Mouse (Mus musculus) frontal cortex, postnatal 25 days (tissue): ENCODE measurements around the gene Ubtd1.
A peak's percentile ranks its signal among the peaks of the same experiment; 100 is the strongest.

Experiments
- DNase-seq, 2 experiments: peaks; one replicate each; pipeline ENCODE4 v3.0.0; 2022; ENCODE audit warnings: low spot score in 2 of 2

The Ubtd1 gene

GRCm38 (mm10) chr19:42021681-42022541, 40.3 kb downstream of the Ubtd1 start:
- DNase-seq = no peak

- no peak for DNase-seq
These were observed 40.9 kb downstream of the Ubtd1 start for GRCm38 (mm10) chr19:42022542-42022848.

GRCm38 (mm10) chr19:42026158-42026557, 44.6 kb downstream of the Ubtd1 start:
- DNase-seq = peak; percentile 79 to 81

- DNase-seq = no peak
These were observed 49.5 kb downstream of the Ubtd1 start for GRCm38 (mm10) chr19:42031112-42031511.

GRCm38 (mm10) chr19:42033611-42034010, 52.0 kb downstream of the Ubtd1 start:
- no peak for DNase-seq

- no peak for DNase-seq
These were observed 52.7 kb downstream of the Ubtd1 start for GRCm38 (mm10) chr19:42034146-42034775.

GRCm38 (mm10) chr19:42034881-42035455, 53.4 kb downstream of the Ubtd1 start:
- no peak for DNase-seq

- peak; percentile 61 to 73 for DNase-seq
These were observed 54.1 kb downstream of the Ubtd1 start, which contains the start of gene Ankrd2 for GRCm38 (mm10) chr19:42035456-42036248. TSS of gene Ankrd2 (plus strand) at chr19:42036000.

- DNase-seq = no peak
These were observed 54.8 kb downstream of the Ubtd1 start for GRCm38 (mm10) chr19:42036357-42036756.

- no peak for DNase-seq
These were observed 55.7 kb downstream of the Ubtd1 start for GRCm38 (mm10) chr19:42037167-42037702.

- DNase-seq = no peak
These were observed 56.7 kb downstream of the Ubtd1 start for GRCm38 (mm10) chr19:42038310-42038709.

GRCm38 (mm10) chr19:42043988-42044387, 62.4 kb downstream of the Ubtd1 start:
- DNase-seq = no peak

GRCm38 (mm10) chr19:42045269-42046102, 63.9 kb downstream of the Ubtd1 start, which contains the start of gene Hoga1:
TSS of gene Hoga1 (plus strand) at chr19:42045610.
- peak in 1 of 2 experiments; percentile 28 for DNase-seq

- DNase-seq = no peak
These were observed 68.7 kb downstream of the Ubtd1 start for GRCm38 (mm10) chr19:42050251-42050650.

GRCm38 (mm10) chr19:42051351-42051750, 69.8 kb downstream of the Ubtd1 start:
- no peak for DNase-seq

- DNase-seq = no peak
These were observed 70.4 kb downstream of the Ubtd1 start, which contains the start of gene 4933411K16Rik for GRCm38 (mm10) chr19:42051948-42052347. TSS of gene 4933411K16Rik (plus strand) at chr19:42052248.

- DNase-seq = no peak
These were observed 72.7 kb downstream of the Ubtd1 start for GRCm38 (mm10) chr19:42054255-42054654.

- no peak for DNase-seq
These were observed 74.3 kb downstream of the Ubtd1 start for GRCm38 (mm10) chr19:42055881-42056280.

- no peak for DNase-seq
These were observed 75.3 kb downstream of the Ubtd1 start for GRCm38 (mm10) chr19:42056719-42057409.

- no peak for DNase-seq
These were observed 76.9 kb downstream of the Ubtd1 start for GRCm38 (mm10) chr19:42058426-42058825.
